Mouse (Mus musculus): ENCODE measurements around the gene Eme1. TPM values are rescaled to one million over a fixed set of nuclear protein-coding genes. Genes with fewer than 3 reads are reported as not detected.

Eme1 gene
- polyA plus RNA-seq, 1 experiment = 8.9 TPM

- H3K4me3 ChIP-seq (ENCODE audit: control insufficient read depth, insufficient read depth, low read length) = peak within 1 kb of the TSS; percentile 63
- H3K36me3 ChIP-seq (ENCODE audit: control insufficient read depth, insufficient read depth, low read length) = no peaks in the 10 kb centered on the region
- peaks cover 8% of the 10 kb centered on the region for H3K4me1 ChIP-seq (replicated peaks; ENCODE audit: control insufficient read depth, insufficient read depth, low read length)
- no peaks in the 10 kb centered on the region for H3K27me3 ChIP-seq (ENCODE audit: control insufficient read depth, insufficient read depth, low read length)
- TF ChIP-seq POLR2A (IDR thresholded peaks at IDR 0.05; ENCODE audit: control insufficient read depth, extremely low read depth, insufficient read depth, low read length, poor library complexity) = no peak
- TF ChIP-seq CTCF (IDR thresholded peaks at IDR 0.05; ENCODE audit: borderline replicate concordance, control insufficient read depth, extremely low read depth, insufficient read depth, low read length, poor library complexity) = no peak
- H3K27ac ChIP-seq (ENCODE audit: control insufficient read depth, insufficient read depth, low read length) = no peak within 1 kb of the TSS
- peak; percentile 65 for DNase-seq
- WGBS = 3% methylated on average over 50 of the region's 52 CpGs
Observed at GRCm38 (mm10) chr11:94601321-94602281, 52.2 kb downstream of the Eme1 start, which contains the start of gene Acsf2. Gene Acsf2, minus strand, starts transcription at chr11:94601871.

- no peak for TF ChIP-seq POLR2A (IDR thresholded peaks at IDR 0.05; ENCODE audit: control insufficient read depth, extremely low read depth, insufficient read depth, low read length, poor library complexity)
- no peak for TF ChIP-seq CTCF (IDR thresholded peaks at IDR 0.05; ENCODE audit: borderline replicate concordance, control insufficient read depth, extremely low read depth, insufficient read depth, low read length, poor library complexity)
- no peaks in the 10 kb centered on the region for H3K27me3 ChIP-seq (ENCODE audit: control insufficient read depth, insufficient read depth, low read length)
- WGBS = 97% methylated on average over 7 of the region's 7 CpGs
- H3K4me3 ChIP-seq (ENCODE audit: control insufficient read depth, insufficient read depth, low read length) = no peak overlapping the region
- no peak overlapping the region for H3K27ac ChIP-seq (ENCODE audit: control insufficient read depth, insufficient read depth, low read length)
- H3K4me1 ChIP-seq (replicated peaks; ENCODE audit: control insufficient read depth, insufficient read depth, low read length) = peaks cover 8% of the 10 kb centered on the region
- no peak for DNase-seq
- H3K36me3 ChIP-seq (ENCODE audit: control insufficient read depth, insufficient read depth, low read length) = no peaks in the 10 kb centered on the region
Observed at GRCm38 (mm10) chr11:94600447-94600846, 53.3 kb downstream of the Eme1 start.

- H3K27ac ChIP-seq (ENCODE audit: control insufficient read depth, insufficient read depth, low read length) = no peak overlapping the region
Observed at GRCm38 (mm10) chr11:94598437-94599120, 55.2 kb downstream of the Eme1 start.

GRCm38 (mm10) chr11:94597319-94597718, 56.4 kb downstream of the Eme1 start:
- WGBS = 71% methylated on average over 4 of the region's 4 CpGs
- Histone ChIP-seq H3K27ac (ENCODE audit: control insufficient read depth, insufficient read depth, low read length) (no peak overlapping the region), H3K27me3 (ENCODE audit: control insufficient read depth, insufficient read depth, low read length) (no peaks in the 10 kb centered on the region), H3K4me1 (replicated peaks; ENCODE audit: control insufficient read depth, insufficient read depth, low read length) (peaks cover 8% of the 10 kb centered on the region), H3K4me3 (ENCODE audit: control insufficient read depth, insufficient read depth, low read length) (no peak overlapping the region), H3K36me3 (ENCODE audit: control insufficient read depth, insufficient read depth, low read length) (no peaks in the 10 kb centered on the region)
- no peak for DNase-seq
- no peak for TF ChIP-seq CTCF (IDR thresholded peaks at IDR 0.05; ENCODE audit: borderline replicate concordance, control insufficient read depth, extremely low read depth, insufficient read depth, low read length, poor library complexity)
- no peak for TF ChIP-seq POLR2A (IDR thresholded peaks at IDR 0.05; ENCODE audit: control insufficient read depth, extremely low read depth, insufficient read depth, low read length, poor library complexity)

More at GRCm38 (mm10) chr11:94598437-94599120, 55.2 kb downstream of the Eme1 start:
- TF ChIP-seq POLR2A (IDR thresholded peaks at IDR 0.05; ENCODE audit: control insufficient read depth, extremely low read depth, insufficient read depth, low read length, poor library complexity) (no peak), CTCF (IDR thresholded peaks at IDR 0.05; ENCODE audit: borderline replicate concordance, control insufficient read depth, extremely low read depth, insufficient read depth, low read length, poor library complexity) (no peak)
- 95% methylated on average over 6 of the region's 6 CpGs for WGBS
- Histone ChIP-seq H3K4me1 (replicated peaks; ENCODE audit: control insufficient read depth, insufficient read depth, low read length) (peaks cover 8% of the 10 kb centered on the region), H3K4me3 (ENCODE audit: control insufficient read depth, insufficient read depth, low read length) (no peak overlapping the region), H3K27me3 (ENCODE audit: control insufficient read depth, insufficient read depth, low read length) (no peaks in the 10 kb centered on the region), H3K36me3 (ENCODE audit: control insufficient read depth, insufficient read depth, low read length) (no peaks in the 10 kb centered on the region)
- DNase-seq = no peak

- Histone ChIP-seq H3K36me3 (ENCODE audit: control insufficient read depth, insufficient read depth, low read length) (no peaks in the 10 kb centered on the region), H3K4me3 (ENCODE audit: control insufficient read depth, insufficient read depth, low read length) (no peak overlapping the region), H3K27ac (ENCODE audit: control insufficient read depth, insufficient read depth, low read length) (no peak overlapping the region), H3K4me1 (replicated peaks; ENCODE audit: control insufficient read depth, insufficient read depth, low read length) (peaks cover 7% of the 10 kb centered on the region), H3K27me3 (ENCODE audit: control insufficient read depth, insufficient read depth, low read length) (no peaks in the 10 kb centered on the region)
- WGBS = 71% methylated on average over 7 of the region's 7 CpGs
- DNase-seq = peak; percentile 36
- TF ChIP-seq CTCF (IDR thresholded peaks at IDR 0.05; ENCODE audit: borderline replicate concordance, control insufficient read depth, extremely low read depth, insufficient read depth, low read length, poor library complexity) (no peak), POLR2A (IDR thresholded peaks at IDR 0.05; ENCODE audit: control insufficient read depth, extremely low read depth, insufficient read depth, low read length, poor library complexity) (no peak)
Observed at GRCm38 (mm10) chr11:94596311-94596852, 57.4 kb downstream of the Eme1 start.

Other genes with a start within 250 kb of the Eme1 start
- gene Cacna1g, start 179.8 kb downstream of the Eme1 start, polyA plus RNA-seq (2012; rRNA removed) = 2.3 and 6.5 TPM in 2 replicates
- 0.04 and 0.39 TPM in 2 replicates for gene Spata20, start 167.8 kb downstream of the Eme1 start, polyA plus RNA-seq (2012; rRNA removed)
- 1.8 and 3.3 TPM in 2 replicates for gene Epn3, start 154.0 kb downstream of the Eme1 start, polyA plus RNA-seq (2012; rRNA removed)
- 0.13 and 0.19 TPM in 2 replicates for gene Mycbpap, start 132.2 kb downstream of the Eme1 start, polyA plus RNA-seq (2012; rRNA removed)
- gene Rsad1, start 104.7 kb downstream of the Eme1 start, polyA plus RNA-seq (2012; rRNA removed) = 5.4 and 6.8 TPM in 2 replicates
- gene Chad, start 88.9 kb downstream of the Eme1 start, polyA plus RNA-seq (2012; rRNA removed) = 0.59 TPM in 2 replicates
- 15.8 and 24.6 TPM in 2 replicates for gene Acsf2, start 52.1 kb downstream of the Eme1 start, polyA plus RNA-seq (2012; rRNA removed)
- 62.3 and 68.2 TPM in 2 replicates for gene Lrrc59, start 24.2 kb downstream of the Eme1 start, polyA plus RNA-seq (2012; rRNA removed)
- 33.9 and 34.7 TPM in 2 replicates for gene Mrpl27, start 197 bp downstream of the Eme1 start, polyA plus RNA-seq (2012; rRNA removed)
- gene Xylt2, start 23.6 kb upstream of the Eme1 start, polyA plus RNA-seq (2012; rRNA removed) = 81.9 and 95.3 TPM in 2 replicates
- gene Gm11541, start 50.5 kb upstream of the Eme1 start, polyA plus RNA-seq (2012; rRNA removed) = not detected in 2 replicates
- gene Cdc34b, start 87.8 kb upstream of the Eme1 start, polyA plus RNA-seq (2012; rRNA removed) = not detected in 2 replicates
- 0.32 and 0.42 TPM in 2 replicates for gene Tmem92, start 128.7 kb upstream of the Eme1 start, polyA plus RNA-seq (2012; rRNA removed)